Mouse (Mus musculus): ENCODE measurements around the gene Prdx6b. TPM values are rescaled to one million over a fixed set of nuclear protein-coding genes. Genes with fewer than 3 reads are reported as not detected.

The Prdx6b gene
- not detected in 2 replicates for polyA plus RNA-seq (2015; fragmentation: Nextera tagmentation; extraction: Ambion mirVana)

DNA sequence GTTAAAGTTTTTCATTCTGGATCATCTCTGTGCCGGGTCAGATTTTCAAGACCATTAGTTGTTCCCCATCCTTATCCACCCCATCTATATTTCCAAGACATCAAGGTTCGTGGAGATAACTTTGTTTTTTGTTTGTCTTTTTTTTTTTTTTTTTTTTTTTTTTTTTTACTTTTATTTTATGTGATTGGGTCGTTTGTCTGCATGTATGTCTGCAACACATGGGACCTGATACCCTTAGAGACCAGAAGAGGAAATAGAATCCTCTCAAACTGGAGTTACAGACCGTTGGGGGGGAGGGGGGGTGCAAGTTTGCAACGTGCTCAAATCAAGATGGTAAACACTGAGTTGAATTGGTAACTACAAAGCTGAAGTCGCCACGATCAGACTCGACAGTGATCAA is at the start of gene Prdx6b:
Prdx6b (plus strand) TSS at position 301 of the 400 bp plus-strand sequence.

DNA sequence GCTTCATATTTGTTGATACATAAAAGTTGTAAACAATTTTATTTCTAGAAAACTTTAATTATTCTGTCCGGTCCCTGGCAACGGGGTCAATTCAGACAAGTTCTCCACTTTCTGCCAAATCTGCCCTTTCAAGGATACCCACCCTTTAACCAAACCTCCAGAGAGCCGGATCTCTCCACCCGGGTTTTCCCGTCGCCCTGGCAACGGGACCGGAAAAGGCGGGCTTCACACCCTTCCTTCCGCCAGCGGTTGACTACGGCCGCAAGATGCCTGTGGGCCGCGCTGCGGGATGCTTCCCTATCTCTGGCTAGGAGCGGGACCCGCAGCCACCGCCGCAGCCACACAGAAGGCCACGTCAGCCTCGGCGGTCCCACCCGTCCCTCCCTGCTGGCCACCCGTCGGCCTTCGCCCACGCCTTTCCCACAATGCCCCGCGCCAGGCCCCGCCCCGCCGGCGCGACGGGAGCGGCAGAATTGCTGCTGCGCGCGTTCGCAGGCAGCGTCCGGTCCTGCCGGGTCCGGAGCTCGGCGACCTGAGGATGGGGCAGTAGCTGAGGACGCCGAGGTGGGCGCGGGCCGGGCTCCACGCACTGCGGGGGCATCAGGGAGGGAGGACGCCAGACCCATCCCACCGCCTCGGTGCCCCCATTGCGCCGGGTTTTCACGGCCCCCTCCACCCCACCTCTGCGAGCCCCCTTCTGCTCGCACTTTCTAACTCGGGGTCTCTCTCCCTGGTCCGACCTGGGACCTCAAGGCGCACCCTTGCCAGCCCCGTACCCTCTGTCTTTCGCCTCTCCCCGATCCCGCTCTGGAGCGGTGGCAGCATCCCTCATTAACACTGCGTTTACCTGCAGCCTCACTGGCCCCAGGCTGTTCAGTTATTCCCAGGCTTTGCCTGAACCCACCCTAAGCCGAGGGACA is 23.2 kb downstream of the Prdx6b start, which contains the start of gene Dnajc10:
Dnajc10 (plus strand) TSS at position 225 of the 920 bp plus-strand sequence.

Other genes starting within 250 kb of the Prdx6b start
- 16.4 and 20.1 TPM in 2 replicates for gene Pde1a, start 163.0 kb upstream of the Prdx6b start, polyA plus RNA-seq (2015; fragmentation: Nextera tagmentation; extraction: Ambion mirVana)
- gene Dnajc10, start 23.0 kb downstream of the Prdx6b start, polyA plus RNA-seq (2015; fragmentation: Nextera tagmentation; extraction: Ambion mirVana): 56.0 and 58.2 TPM in 2 replicates
- gene Frzb, start 155.2 kb downstream of the Prdx6b start, polyA plus RNA-seq (2015; fragmentation: Nextera tagmentation; extraction: Ambion mirVana): 50.1 and 53.4 TPM in 2 replicates